8 mouse cellular contexts compared by ENCODE assay signal in genomic region chr7:89998006-89998623, GRCm38 (mm10). TPM values are rescaled to one million over a fixed set of nuclear protein-coding genes. Genes with fewer than 3 reads are reported as not detected.
DNase-seq lines count a peak whose midpoint lies in the region; ATAC-seq and TF ChIP-seq lines count a peak whose summit lies in the region.

No protein-coding gene starts in this region.

- peak overlapping the region; percentile 57 for H3K27ac ChIP-seq in ES-Bruce4 (ENCODE audit: insufficient read depth, low read length)
- no peak overlapping the region for H3K27ac ChIP-seq in cerebellum, adult 2 months (ENCODE audit: insufficient read depth, low read length)
- H3K27ac ChIP-seq in forebrain, postnatal 0 days (ENCODE audit: low read depth, low read length) = no peak overlapping the region
- no peak overlapping the region for H3K27ac ChIP-seq in intestine, embryonic 16.5 days (ENCODE audit: low read length)
- peak overlapping the region; percentile 60 for H3K27ac ChIP-seq in liver, embryonic 13.5 days
- H3K27ac ChIP-seq in neural tube, embryonic 11.5 days (ENCODE audit: low read depth, low read length) = no peak overlapping the region

- H3K36me3 ChIP-seq in ES-Bruce4 (ENCODE audit: control insufficient read depth, insufficient read depth, low read length, poor library complexity, severe bottlenecking) = no peaks in the 10 kb centered on the region
- H3K36me3 ChIP-seq in forebrain, postnatal 0 days (ENCODE audit: insufficient read depth) = no peaks in the 10 kb centered on the region
- no peaks in the 10 kb centered on the region for H3K36me3 ChIP-seq in intestine, embryonic 16.5 days (ENCODE audit: control insufficient read depth, insufficient read depth, low read length)
- no peaks in the 10 kb centered on the region for H3K36me3 ChIP-seq in liver, embryonic 13.5 days
- H3K36me3 ChIP-seq in neural tube, embryonic 11.5 days (ENCODE audit: control insufficient read depth, insufficient read depth, low read length) = no peaks in the 10 kb centered on the region

- TF ChIP-seq EP300 in ES-Bruce4 (IDR thresholded peaks at IDR 0.05; ENCODE audit: insufficient read depth, low read depth, low read length) = no peak

- no peaks in the 10 kb centered on the region for H3K27me3 ChIP-seq in ES-Bruce4 (ENCODE audit: control insufficient read depth, insufficient read depth, low read length, poor library complexity, severe bottlenecking)
- no peaks in the 10 kb centered on the region; the same call in 1 of the 2 replicates for H3K27me3 ChIP-seq in cerebellum, adult 2 months (ENCODE audit: control insufficient read depth, insufficient read depth, low read length)
- no peaks in the 10 kb centered on the region for H3K27me3 ChIP-seq in forebrain, postnatal 0 days (ENCODE audit: insufficient read depth, low read length)
- H3K27me3 ChIP-seq in intestine, embryonic 16.5 days (replicated peaks; ENCODE audit: control insufficient read depth, insufficient read depth, low read length) = no peaks in the 10 kb centered on the region
- H3K27me3 ChIP-seq in liver, embryonic 13.5 days = no peaks in the 10 kb centered on the region
- no peaks in the 10 kb centered on the region for H3K27me3 ChIP-seq in neural tube, embryonic 11.5 days (ENCODE audit: control insufficient read depth, insufficient read depth, low read length)

- TF ChIP-seq CTCF in ES-Bruce4 (IDR thresholded peaks at IDR 0.05; ENCODE audit: low read depth, low read length) = no peak
- peak; percentile 30; the same call in 1 of the 2 replicates for TF ChIP-seq CTCF in cerebellum, adult 2 months (IDR thresholded peaks at IDR 0.05; ENCODE audit: borderline replicate concordance, insufficient read depth, low read depth, low read length)
- TF ChIP-seq CTCF in forebrain, postnatal 0 days (IDR thresholded peaks at IDR 0.05; ENCODE audit: low read depth) = peak; percentile 84

- no peak for TF ChIP-seq POLR2A in ES-Bruce4 (IDR thresholded peaks at IDR 0.05; ENCODE audit: insufficient read depth, low read length)
- TF ChIP-seq POLR2A in cerebellum, adult 2 months (IDR thresholded peaks at IDR 0.05; ENCODE audit: borderline replicate concordance, insufficient read depth, low read length) = no peak

- no peak overlapping the region for H3K9ac ChIP-seq in ES-Bruce4 (ENCODE audit: low read depth, poor library complexity, severe bottlenecking)
- H3K9ac ChIP-seq in forebrain, postnatal 0 days = peak overlapping the region; percentile 22; the same call in 1 of the 2 replicates
- no peak overlapping the region for H3K9ac ChIP-seq in intestine, embryonic 16.5 days (ENCODE audit: low read depth, low read length)
- peak overlapping the region; percentile 48; the same call in 1 of the 2 replicates for H3K9ac ChIP-seq in liver, embryonic 13.5 days
- no peak overlapping the region for H3K9ac ChIP-seq in neural tube, embryonic 11.5 days (ENCODE audit: low read length)

- H3K4me2 ChIP-seq in forebrain, postnatal 0 days (ENCODE audit: low read depth) = peak overlapping the region; percentile 45
- H3K4me2 ChIP-seq in intestine, embryonic 16.5 days (ENCODE audit: low read depth, low read length) = no peak overlapping the region
- H3K4me2 ChIP-seq in liver, embryonic 13.5 days = peak overlapping the region; percentile 51
- no peak overlapping the region for H3K4me2 ChIP-seq in neural tube, embryonic 11.5 days (ENCODE audit: low read depth)

- H3K4me3 ChIP-seq in ES-Bruce4 (ENCODE audit: low read depth, low read length) = no peak overlapping the region
- peak overlapping the region; percentile 6 for H3K4me3 ChIP-seq in cerebellum, adult 2 months (replicated peaks; ENCODE audit: insufficient read depth, low read depth, low read length)
- H3K4me3 ChIP-seq in forebrain, postnatal 0 days (ENCODE audit: low read depth, low read length) = no peak overlapping the region
- H3K4me3 ChIP-seq in intestine, embryonic 16.5 days (ENCODE audit: low read length) = no peak overlapping the region
- no peak overlapping the region for H3K4me3 ChIP-seq in liver, embryonic 13.5 days (replicated peaks)
- no peak overlapping the region for H3K4me3 ChIP-seq in neural tube, embryonic 11.5 days (ENCODE audit: low read depth, low read length)

- DNase-seq in 3134 (ENCODE audit: extremely low read depth, insufficient read length, low spot score) = peak; percentile 14
- peak; percentile 45 to 65 for DNase-seq in cerebellum, adult 2 months
- peak; percentile 89 for DNase-seq in forebrain, postnatal 0 days
- DNase-seq in liver, embryonic 13.5 days = peak; percentile 59
- peak; percentile 73 for DNase-seq in neural tube, embryonic 11.5 days (ENCODE audit: low spot score)
- peak; percentile 43 for DNase-seq in thymus, postnatal 4 days

- 10% methylated on average over 10 of the region's 10 CpGs for WGBS in cerebellum, adult 2 months
- 3% methylated on average over 10 of the region's 10 CpGs for WGBS in forebrain, postnatal 0 days
- 23% methylated on average over 10 of the region's 10 CpGs for WGBS in intestine, embryonic 16.5 days
- 24% methylated on average over 10 of the region's 10 CpGs for WGBS in liver, embryonic 13.5 days (ENCODE audit: insufficient replicate concordance)
- 17% methylated on average over 10 of the region's 10 CpGs for WGBS in neural tube, embryonic 11.5 days

- no peaks in the 10 kb centered on the region for H3K9me3 ChIP-seq in ES-Bruce4 (replicated peaks; ENCODE audit: control insufficient read depth, insufficient read depth, low read length, poor library complexity, severe bottlenecking)
- H3K9me3 ChIP-seq in forebrain, postnatal 0 days (ENCODE audit: low read length) = no peaks in the 10 kb centered on the region
- no peaks in the 10 kb centered on the region for H3K9me3 ChIP-seq in intestine, embryonic 16.5 days (ENCODE audit: control insufficient read depth, low read length)
- H3K9me3 ChIP-seq in liver, embryonic 13.5 days (replicated peaks) = 0 out of 2 replicates have a peak, but pooled peaks cover 3% of the 10 kb centered on the region
- H3K9me3 ChIP-seq in neural tube, embryonic 11.5 days (ENCODE audit: control insufficient read depth, low read length) = no peaks in the 10 kb centered on the region

- no peaks in the 10 kb centered on the region for H3K4me1 ChIP-seq in ES-Bruce4 (ENCODE audit: control insufficient read depth, insufficient read depth, low read length)
- no peaks in the 10 kb centered on the region for H3K4me1 ChIP-seq in cerebellum, adult 2 months (ENCODE audit: control insufficient read depth, insufficient read depth, low read length)
- no peaks in the 10 kb centered on the region for H3K4me1 ChIP-seq in forebrain, postnatal 0 days (ENCODE audit: insufficient read depth)
- H3K4me1 ChIP-seq in intestine, embryonic 16.5 days (ENCODE audit: control insufficient read depth, insufficient read depth, low read length) = no peaks in the 10 kb centered on the region
- H3K4me1 ChIP-seq in liver, embryonic 13.5 days (replicated peaks) = peaks cover 23% of the 10 kb centered on the region
- no peaks in the 10 kb centered on the region for H3K4me1 ChIP-seq in neural tube, embryonic 11.5 days (ENCODE audit: control insufficient read depth, insufficient read depth, low read length)

- peak; percentile 92 for ATAC-seq in forebrain, postnatal 0 days
- ATAC-seq in intestine, embryonic 16.5 days = 0 out of 2 replicates have a peak, but pooled peaks have one; percentile 50
- ATAC-seq in liver, embryonic 13.5 days (ENCODE audit: low read depth) = peak; percentile 55
- peak; percentile 61 for ATAC-seq in neural tube, embryonic 11.5 days (ENCODE audit: insufficient read depth, low FRiP score, low TSS enrichment)

RNA-seq across cellular contexts. Expression of gene Eed, which starts 17.3 kb away (rescaled TPM):
- 293 and 327 TPM in 2 replicates for polyA plus RNA-seq in ES-Bruce4 (2011; ENCODE audit: insufficient read depth, insufficient read length, low read depth, missing spikeins)
- 48.2 and 49.7 TPM in 2 replicates for polyA plus RNA-seq in cerebellum, adult 2 months (2012; rRNA removed)
- total RNA-seq in forebrain, postnatal 0 days (2014; rRNA removed) = 22.2 and 28.5 TPM in 2 replicates
- 18.1 and 20.7 TPM in 2 replicates for polyA plus RNA-seq in forebrain, postnatal 0 days (2015; fragmentation: Nextera tagmentation; extraction: Ambion mirVana)
- polyA plus RNA-seq in intestine, embryonic 16.5 days (2015; fragmentation: Nextera tagmentation; extraction: Ambion mirVana) = 48.4 and 59.1 TPM in 2 replicates
- 45.1 and 50.3 TPM in 2 replicates for polyA plus RNA-seq in liver, embryonic 13.5 days (2015; fragmentation: Nextera tagmentation; extraction: Ambion mirVana)
- polyA plus RNA-seq in neural tube, embryonic 11.5 days (2014; fragmentation: Nextera tagmentation; extraction: Ambion mirVana) = 72.8 and 76.5 TPM in 2 replicates

RNA-seq across cellular contexts. Expression of gene Hikeshi, which starts 57.1 kb away (rescaled TPM):
- 63.0 and 64.7 TPM in 2 replicates for polyA plus RNA-seq in ES-Bruce4 (2011; ENCODE audit: insufficient read depth, insufficient read length, low read depth, missing spikeins)
- 80.6 and 93.7 TPM in 2 replicates for polyA plus RNA-seq in cerebellum, adult 2 months (2012; rRNA removed)
- total RNA-seq in forebrain, postnatal 0 days (2014; rRNA removed) = 80.0 and 89.2 TPM in 2 replicates
- 163 and 173 TPM in 2 replicates for polyA plus RNA-seq in forebrain, postnatal 0 days (2015; fragmentation: Nextera tagmentation; extraction: Ambion mirVana)
- polyA plus RNA-seq in intestine, embryonic 16.5 days (2015; fragmentation: Nextera tagmentation; extraction: Ambion mirVana) = 121 and 134 TPM in 2 replicates
- polyA plus RNA-seq in liver, embryonic 13.5 days (2015; fragmentation: Nextera tagmentation; extraction: Ambion mirVana) = 87.8 and 95.3 TPM in 2 replicates
- 133 and 140 TPM in 2 replicates for polyA plus RNA-seq in neural tube, embryonic 11.5 days (2014; fragmentation: Nextera tagmentation; extraction: Ambion mirVana)

Comparison
In these comparisons a context has a peak if more than half of its experiments do, and no peak if none do; other contexts are left out.
1. DNase-seq: peak in every context shown above with its lines; median percentile 89 in forebrain, postnatal 0 days; 73 in neural tube, embryonic 11.5 days; 59 in liver, embryonic 13.5 days; 55 in cerebellum, adult 2 months; 43 in thymus, postnatal 4 days; 14 in 3134.
2. H3K27ac ChIP-seq: peak in ES-Bruce4 (single experiment) and liver, embryonic 13.5 days (single experiment); none in cerebellum, adult 2 months (single experiment), forebrain, postnatal 0 days (single experiment), intestine, embryonic 16.5 days (single experiment) and neural tube, embryonic 11.5 days (single experiment).
3. H3K9ac ChIP-seq: peak in forebrain, postnatal 0 days (single experiment) and liver, embryonic 13.5 days (single experiment); none in ES-Bruce4 (single experiment), intestine, embryonic 16.5 days (single experiment) and neural tube, embryonic 11.5 days (single experiment).
4. H3K4me2 ChIP-seq: peak in forebrain, postnatal 0 days (single experiment) and liver, embryonic 13.5 days (single experiment); none in intestine, embryonic 16.5 days (single experiment) and neural tube, embryonic 11.5 days (single experiment).
5. Peak in every context shown above with its lines, with median percentiles within 50 percentile points of each other: ATAC-seq.